Mouse (Mus musculus): ENCODE data around the gene Pmm1.

GRCm38 (mm10) chr15:81932951-81933470, 27.7 kb downstream of the Pmm1 start:
- TF ChIP-seq TAL1 (IDR thresholded peaks at IDR 0.05; ENCODE audit: low read length) = no peak
- no peak for TF ChIP-seq GATA1 (IDR thresholded peaks at IDR 0.05; ENCODE audit: low read length)
